Mouse (Mus musculus) heart, postnatal 0 days (tissue): ENCODE data around the gene Kcnmb2. TPM values are rescaled to one million over a fixed set of nuclear protein-coding genes. Genes with fewer than 3 reads are reported as not detected.

Source experiments
- ATAC-seq: fragments of 200-750 bp; cut with Nextera tagmentation; 2 replicates; pipeline ENCODE4 v1.8.0; 2017; ENCODE audit warnings: low read depth, moderate number of reproducible peaks, moderate library complexity; ENCODE audit not compliant: insufficient read depth
- DNase-seq: peaks from one replicate; pipeline ENCODE4 v3.0.0-alpha.2; 2016; ENCODE audit warnings: low spot score
- H3K27ac ChIP-seq: fragments of 300-500 bp; sonication (generic); 2 replicates; pipeline ENCODE4 v1.5.1; 2014; ENCODE audit warnings: low read depth, mild to moderate bottlenecking
- H3K27me3 ChIP-seq: fragments of 300-500 bp; sonication (generic); 2 replicates; pipeline ENCODE4 v1.6.1; 2014; ENCODE audit warnings: low read length, mixed read lengths; ENCODE audit not compliant: control insufficient read depth, insufficient read depth
- H3K36me3 ChIP-seq: fragments of 300-500 bp; sonication (generic); replicated peaks from 2 replicates; pipeline ENCODE4 v1.6.1; 2014; ENCODE audit warnings: low read length, mixed read lengths; ENCODE audit not compliant: control insufficient read depth, insufficient read depth
- H3K4me1 ChIP-seq: fragments of 300-500 bp; sonication (generic); 2 replicates; pipeline ENCODE4 v1.6.1; 2014; ENCODE audit warnings: antibody characterized with exemption; ENCODE audit not compliant: control insufficient read depth, insufficient read depth
- H3K4me2 ChIP-seq: fragments of 300-500 bp; sonication (generic); 2 replicates; pipeline ENCODE4 v1.6.1; 2014; ENCODE audit warnings: low read depth, mild to moderate bottlenecking, low read length, moderate library complexity
- H3K4me3 ChIP-seq: fragments of 300-500 bp; sonication (generic); 2 replicates; pipeline ENCODE4 v1.5.1; 2014; ENCODE audit warnings: low read depth, low read length
- H3K9ac ChIP-seq: fragments of 300-500 bp; sonication (generic); replicated peaks from 2 replicates; pipeline ENCODE4 v1.6.1; 2014; ENCODE audit warnings: low read depth, low read length, mixed read lengths
- H3K9me3 ChIP-seq: fragments of 300-500 bp; sonication (generic); replicated peaks from 2 replicates; pipeline ENCODE4 v1.6.1; 2016; ENCODE audit warnings: low read length; ENCODE audit not compliant: control insufficient read depth
- CTCF ChIP-seq: IDR thresholded peaks from 2 replicates; pipeline ENCODE4 v1.5.1; 2016; ENCODE audit warnings: antibody characterized with exemption, control low read depth, low read depth
- EP300 ChIP-seq: IDR thresholded peaks from 2 replicates; pipeline ENCODE4 v1.6.1; 2016; ENCODE audit warnings: antibody characterized with exemption, low read depth
- WGBS: fragments of 180-500 bp; shearing (Covaris S2); extraction: QIAGEN DNeasy Blood & Tissue Kit; methylation state at CpG from one replicate; pipeline ENCODE4 v1.1.7; 2014; 5-methylcytosine and 5-hydroxymethylcytosine counted together
- polyA plus RNA-seq: library from polyadenylated mRNA; unstranded; fragments of >200 nt; fragmentation: Nextera tagmentation; extraction: Ambion mirVana; gene quantifications from 2 replicates; pipeline ENCODE4 v1.2.1, GENCODE M21; 2015
- total RNA-seq: library from RNA; depleted of rRNA; stranded (reverse); fragments of >200 nt; gene quantifications from 2 replicates; pipeline ENCODE4 v1.2.3, GENCODE M21; 2014; ENCODE audit warnings: low replicate concordance

Kcnmb2 gene
- total and polyA plus RNA-seq, 2 experiments from 2014 or later, result 0.14 TPM; not detected in 1

DNA sequence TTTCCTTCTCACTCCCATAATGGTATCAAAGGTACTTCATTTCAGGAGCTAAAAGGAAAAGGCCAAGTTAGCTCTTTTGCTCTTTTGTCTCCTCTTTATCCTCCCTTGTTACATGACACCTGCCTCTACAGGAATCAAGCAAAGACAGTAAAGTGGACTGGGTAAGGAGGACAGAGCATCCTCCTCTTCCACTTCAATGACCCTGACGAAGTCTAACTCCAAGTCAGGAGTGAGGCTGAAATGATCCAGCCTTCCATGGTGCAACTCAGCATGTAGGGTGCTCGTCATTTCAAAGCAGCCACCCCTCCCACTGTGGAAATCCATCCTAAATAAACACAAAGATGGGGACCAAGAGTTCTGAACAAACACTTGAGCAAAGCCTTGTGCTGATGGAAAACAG lies 9.7 kb upstream of the Kcnmb2 start:
- Histone ChIP-seq H3K27ac (no peak overlapping the region), H3K36me3 (no peaks in the 10 kb centered on the region), H3K9ac (no peak overlapping the region), H3K27me3 (no peaks in the 10 kb centered on the region), H3K4me2 (no peak overlapping the region), H3K4me1 (no peaks in the 10 kb centered on the region), H3K9me3 (no peaks in the 10 kb centered on the region), H3K4me3 (no peak overlapping the region)
- WGBS, result 45% methylated on average over 2 of the region's 2 CpGs
- no peak for TF ChIP-seq EP300
- TF ChIP-seq CTCF, result no peak
- no peak for DNase-seq
- ATAC-seq, result no peak

- Histone ChIP-seq H3K9ac (no peak overlapping the region), H3K27ac (no peak overlapping the region), H3K27me3 (0 out of 2 replicates have a peak, but pooled peaks cover 6% of the 10 kb centered on the region), H3K36me3 (no peaks in the 10 kb centered on the region), H3K4me3 (peak overlapping the region; percentile 41; the same call in 1 of the 2 replicates), H3K9me3 (no peaks in the 10 kb centered on the region), H3K4me2 (peak overlapping the region; percentile 66; the same call in 1 of the 2 replicates), H3K4me1 (peaks cover 8% of the 10 kb centered on the region; the same call in 1 of the 2 replicates)
- no peak for ATAC-seq
- DNase-seq, result no peak
- 5% methylated on average over 9 of the region's 9 CpGs for WGBS
- no peak for TF ChIP-seq EP300
- no peak for TF ChIP-seq CTCF
Observed at GRCm38 (mm10) chr3:31903506-31903905, 1.2 kb downstream of the Kcnmb2 start.

DNA sequence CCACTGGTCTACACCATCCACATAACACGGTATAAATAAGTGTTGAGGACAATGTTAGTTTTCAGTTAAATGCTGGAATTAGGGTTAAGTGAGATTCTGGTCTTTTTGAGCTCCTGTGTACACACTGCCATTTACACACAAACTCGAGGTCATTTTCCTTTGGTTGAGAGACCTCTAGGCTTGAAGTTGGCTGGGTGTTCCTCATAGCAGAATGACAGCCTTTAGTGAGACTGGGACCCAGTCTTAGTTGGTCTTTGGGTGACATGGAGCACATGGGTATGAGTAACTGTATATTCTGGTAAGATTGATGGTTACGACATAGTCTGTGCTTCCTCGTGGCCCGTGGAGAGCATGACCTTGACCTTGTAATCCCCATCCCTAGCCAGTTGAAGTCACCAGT lies 1.8 kb downstream of the Kcnmb2 start:
- ATAC-seq, result no peak
- DNase-seq, result no peak
- no peak for TF ChIP-seq CTCF
- Histone ChIP-seq H3K9me3 (no peaks in the 10 kb centered on the region), H3K27ac (no peak overlapping the region), H3K4me2 (no peak overlapping the region), H3K27me3 (0 out of 2 replicates have a peak, but pooled peaks cover 6% of the 10 kb centered on the region), H3K4me1 (peaks cover 8% of the 10 kb centered on the region; the same call in 1 of the 2 replicates), H3K9ac (no peak overlapping the region), H3K36me3 (no peaks in the 10 kb centered on the region), H3K4me3 (no peak overlapping the region)
- WGBS, result 62% methylated on average over 5 of the region's 5 CpGs

- no peaks in the 10 kb centered on the region for H3K27me3 ChIP-seq
- DNase-seq (no peak), ATAC-seq (no peak)
- no peak overlapping the region for H3K4me3 ChIP-seq
- WGBS, result 57% methylated on average over 5 of the region's 5 CpGs
- H3K9ac ChIP-seq, result no peak overlapping the region
- TF ChIP-seq EP300 (no peak), CTCF (no peak)
- no peaks in the 10 kb centered on the region for H3K9me3 ChIP-seq
- no peaks in the 10 kb centered on the region for H3K36me3 ChIP-seq
- H3K4me1 ChIP-seq, result no peaks in the 10 kb centered on the region
- no peak overlapping the region for H3K4me2 ChIP-seq
- H3K27ac ChIP-seq, result no peak overlapping the region
Observed at GRCm38 (mm10) chr3:31911168-31911567, 8.9 kb downstream of the Kcnmb2 start.

DNA sequence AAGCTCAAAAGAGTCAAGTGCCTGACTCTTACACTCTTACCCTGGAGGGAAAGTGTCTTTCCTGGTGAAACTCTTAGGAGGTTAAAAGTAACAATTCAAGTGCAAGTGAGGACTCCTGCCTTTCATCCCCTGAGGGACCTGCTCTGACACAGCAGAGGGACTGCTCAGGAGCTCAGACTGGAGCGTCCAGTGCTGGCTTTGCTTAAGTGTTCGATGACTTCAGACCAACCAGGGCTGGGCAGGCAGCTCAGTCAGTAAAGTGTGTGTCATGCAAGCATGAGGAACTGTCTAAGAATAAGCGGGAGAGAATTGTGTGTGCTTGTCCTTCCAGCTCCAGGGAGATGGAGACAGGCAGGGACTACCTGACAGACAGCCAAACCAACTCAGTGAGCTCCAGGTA lies 9.4 kb downstream of the Kcnmb2 start:
- no peak overlapping the region for H3K27ac ChIP-seq
- DNase-seq (no peak), ATAC-seq (no peak)
- H3K4me1 ChIP-seq, result no peaks in the 10 kb centered on the region
- no peaks in the 10 kb centered on the region for H3K27me3 ChIP-seq
- H3K9ac ChIP-seq, result no peak overlapping the region
- no peak for TF ChIP-seq EP300
- no peak for TF ChIP-seq CTCF
- 40% methylated on average over 3 of the region's 3 CpGs for WGBS
- H3K4me2 ChIP-seq, result no peak overlapping the region
- H3K9me3 ChIP-seq, result no peaks in the 10 kb centered on the region
- H3K36me3 ChIP-seq, result no peaks in the 10 kb centered on the region
- H3K4me3 ChIP-seq, result no peak overlapping the region

- no peak overlapping the region for H3K4me2 ChIP-seq
- H3K27me3 ChIP-seq, result no peaks in the 10 kb centered on the region
- H3K4me3 ChIP-seq, result no peak overlapping the region
- no peaks in the 10 kb centered on the region for H3K4me1 ChIP-seq
- H3K27ac ChIP-seq, result no peak overlapping the region
- ATAC-seq, result no peak
- WGBS, result 74% methylated on average over 1 of the region's 1 CpGs
- no peaks in the 10 kb centered on the region for H3K9me3 ChIP-seq
- TF ChIP-seq EP300, result no peak
- no peak for TF ChIP-seq CTCF
- no peaks in the 10 kb centered on the region for H3K36me3 ChIP-seq
- DNase-seq, result no peak
- H3K9ac ChIP-seq, result no peak overlapping the region
Observed at GRCm38 (mm10) chr3:31928544-31928943, 26.2 kb downstream of the Kcnmb2 start.
